Mouse (Mus musculus) urinary bladder, postnatal 14 days (tissue): Measurements from ENCODE around the gene Gpx2.

Experiments
- DNase-seq: peaks from one replicate; pipeline ENCODE4 v3.0.0; 2021; ENCODE audit warnings: low spot score

Gene Gpx2

GRCm38 (mm10) chr12:76750866-76751459, 44.4 kb downstream of the Gpx2 start:
- DNase-seq = no peak
